Mouse (Mus musculus): ENCODE data around the gene Atrnl1. TPM values are rescaled to one million over a fixed set of nuclear protein-coding genes. Genes with fewer than 3 reads are reported as not detected.

Gene Atrnl1
- total RNA-seq, 1 experiment: 6.7 TPM

DNA sequence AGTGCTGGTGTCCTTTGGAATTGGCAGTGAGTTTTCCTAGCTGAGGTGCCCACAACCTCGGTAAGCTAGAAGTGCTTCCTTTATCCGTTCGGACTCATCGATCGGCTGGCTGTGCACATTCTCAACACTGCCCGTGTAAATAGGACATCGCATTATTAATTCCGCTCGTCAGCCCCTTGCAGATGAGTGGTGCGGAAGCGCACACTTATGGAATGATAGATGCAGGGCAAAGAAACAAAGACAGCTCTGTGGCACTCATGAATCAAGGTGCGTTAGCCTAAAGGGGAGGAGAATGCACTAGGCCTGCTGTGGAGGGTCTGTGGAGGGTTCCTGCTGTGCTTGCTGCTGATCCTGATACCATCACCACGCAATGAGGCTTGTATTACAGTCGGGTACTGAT, 474.0 kb downstream of the Atrnl1 start:
- H3K9ac ChIP-seq (ENCODE audit: insufficient read depth, low read depth, low read length, poor library complexity, severe bottlenecking): no peak overlapping the region
- no peak overlapping the region for H3K4me3 ChIP-seq (ENCODE audit: insufficient read depth in 1 of 2, low read depth in 1 of 2, low read length in 2 of 2, poor library complexity in 1 of 2, severe bottlenecking in 1 of 2)
- DNase-seq (ENCODE audit: low read depth, low spot score): no peak
- no peaks in the 10 kb centered on the region for H3K9me3 ChIP-seq (ENCODE audit: control insufficient read depth, insufficient read depth, low read depth, low read length)
- in situ Hi-C loops (cut with MboI; ENCODE audit: low sequenced_read_pairs in 2 of 2, unreplicated experiment in 2 of 2): no loop called here
- no peak overlapping the region for H3K27ac ChIP-seq (ENCODE audit: insufficient read depth, low read depth, low read length, poor library complexity, severe bottlenecking)
- no peak for TF ChIP-seq MAFK (IDR thresholded peaks at IDR 0.05; ENCODE audit: insufficient read depth, low read depth, low read length)
- TF ChIP-seq CHD2 (IDR thresholded peaks at IDR 0.05; ENCODE audit: low read depth, low read length): no peak
- TF ChIP-seq ZNF384 (IDR thresholded peaks at IDR 0.05; ENCODE audit: low read depth, low read length): no peak
- no peak for TF ChIP-seq HCFC1 (IDR thresholded peaks at IDR 0.05; ENCODE audit: borderline replicate concordance, insufficient read depth, low read length)
- TF ChIP-seq ZC3H11A (IDR thresholded peaks at IDR 0.05; ENCODE audit: borderline replicate concordance, low read depth, low read length): no peak
- H3K4me1 ChIP-seq (ENCODE audit: control insufficient read depth in 2 of 2, insufficient read depth in 2 of 2, low read length in 2 of 2, poor library complexity in 1 of 2): no peaks in the 10 kb centered on the region; a peak in 1 of 4 replicates
- H3K36me3 ChIP-seq (ENCODE audit: control insufficient read depth, insufficient read depth, low read length, poor library complexity, severe bottlenecking): no peaks in the 10 kb centered on the region

DNA sequence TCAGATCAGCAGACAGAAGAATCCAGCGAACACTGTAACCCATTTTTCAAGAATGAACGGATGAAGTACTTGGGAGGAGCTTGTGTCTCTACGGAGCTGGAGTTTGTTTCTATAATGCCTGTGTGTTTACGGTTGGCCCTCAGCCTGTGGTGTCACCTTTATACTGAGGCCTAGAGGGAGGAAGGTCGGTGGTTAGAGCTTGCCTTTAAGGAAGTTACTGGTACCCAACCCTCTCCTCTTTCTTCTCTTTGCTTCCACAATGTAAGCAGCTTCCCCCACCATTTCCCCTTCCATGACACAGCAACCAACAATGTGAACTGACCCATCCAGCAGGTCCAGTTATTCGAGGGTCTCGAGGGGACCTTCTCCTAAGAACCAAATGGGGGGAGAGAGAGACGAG, 475.9 kb downstream of the Atrnl1 start:
- no peaks in the 10 kb centered on the region; a peak in 1 of 4 replicates for H3K4me1 ChIP-seq (ENCODE audit: control insufficient read depth in 2 of 2, insufficient read depth in 2 of 2, low read length in 2 of 2, poor library complexity in 1 of 2)
- no peaks in the 10 kb centered on the region for H3K9me3 ChIP-seq (ENCODE audit: control insufficient read depth, insufficient read depth, low read depth, low read length)
- H3K4me3 ChIP-seq (ENCODE audit: insufficient read depth in 1 of 2, low read depth in 1 of 2, low read length in 2 of 2, poor library complexity in 1 of 2, severe bottlenecking in 1 of 2): no peak overlapping the region
- in situ Hi-C loops (cut with MboI; ENCODE audit: low sequenced_read_pairs in 2 of 2, unreplicated experiment in 2 of 2): no loop called here
- no peak for DNase-seq (ENCODE audit: low read depth, low spot score)
- H3K36me3 ChIP-seq (ENCODE audit: control insufficient read depth, insufficient read depth, low read length, poor library complexity, severe bottlenecking): no peaks in the 10 kb centered on the region
- no peak overlapping the region for H3K9ac ChIP-seq (ENCODE audit: insufficient read depth, low read depth, low read length, poor library complexity, severe bottlenecking)
- no peak overlapping the region for H3K27ac ChIP-seq (ENCODE audit: insufficient read depth, low read depth, low read length, poor library complexity, severe bottlenecking)
- TF ChIP-seq ZNF384 (IDR thresholded peaks at IDR 0.05; ENCODE audit: low read depth, low read length) (no peak), ZC3H11A (IDR thresholded peaks at IDR 0.05; ENCODE audit: borderline replicate concordance, low read depth, low read length) (no peak), CHD2 (IDR thresholded peaks at IDR 0.05; ENCODE audit: low read depth, low read length) (no peak), MAFK (IDR thresholded peaks at IDR 0.05; ENCODE audit: insufficient read depth, low read depth, low read length) (no peak)

DNA sequence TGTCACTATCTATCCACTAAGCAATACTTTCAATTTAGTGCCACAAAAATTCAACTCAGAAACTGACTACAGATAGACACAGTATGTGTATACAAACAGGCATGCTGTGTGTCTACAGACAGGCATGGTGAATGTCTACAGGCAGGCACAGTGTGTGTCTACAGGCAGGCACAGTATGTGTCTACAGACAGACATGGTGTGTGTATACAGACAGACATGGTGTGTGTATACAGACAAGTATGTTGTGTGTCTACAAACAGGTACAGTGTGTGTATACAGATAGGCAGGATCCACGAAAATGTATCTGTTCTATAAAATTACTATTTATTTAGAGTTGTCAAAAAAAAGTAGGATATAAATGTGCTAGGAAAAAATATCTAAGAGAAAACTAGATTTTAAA, 477.1 kb downstream of the Atrnl1 start:
- no peak overlapping the region for H3K4me3 ChIP-seq (ENCODE audit: insufficient read depth in 1 of 2, low read depth in 1 of 2, low read length in 2 of 2, poor library complexity in 1 of 2, severe bottlenecking in 1 of 2)
- in situ Hi-C loops (cut with MboI; ENCODE audit: low sequenced_read_pairs in 2 of 2, unreplicated experiment in 2 of 2): no loop called here
- TF ChIP-seq ZC3H11A (IDR thresholded peaks at IDR 0.05; ENCODE audit: borderline replicate concordance, low read depth, low read length) (no peak), CHD2 (IDR thresholded peaks at IDR 0.05; ENCODE audit: low read depth, low read length) (no peak), HCFC1 (IDR thresholded peaks at IDR 0.05; ENCODE audit: borderline replicate concordance, insufficient read depth, low read length) (no peak), ZNF384 (IDR thresholded peaks at IDR 0.05; ENCODE audit: low read depth, low read length) (no peak), MAFK (IDR thresholded peaks at IDR 0.05; ENCODE audit: insufficient read depth, low read depth, low read length) (no peak)
- no peaks in the 10 kb centered on the region for H3K36me3 ChIP-seq (ENCODE audit: control insufficient read depth, insufficient read depth, low read length, poor library complexity, severe bottlenecking)
- no peaks in the 10 kb centered on the region for H3K4me1 ChIP-seq (ENCODE audit: control insufficient read depth in 2 of 2, insufficient read depth in 2 of 2, low read length in 2 of 2, poor library complexity in 1 of 2)
- H3K9ac ChIP-seq (ENCODE audit: insufficient read depth, low read depth, low read length, poor library complexity, severe bottlenecking): no peak overlapping the region
- no peak overlapping the region for H3K27ac ChIP-seq (ENCODE audit: insufficient read depth, low read depth, low read length, poor library complexity, severe bottlenecking)
- H3K9me3 ChIP-seq (ENCODE audit: control insufficient read depth, insufficient read depth, low read depth, low read length): no peaks in the 10 kb centered on the region
- DNase-seq (ENCODE audit: low read depth, low spot score): no peak

GRCm38 (mm10) chr19:58088433-58088832, 477.6 kb downstream of the Atrnl1 start:
- H3K27ac ChIP-seq (ENCODE audit: insufficient read depth, low read depth, low read length, poor library complexity, severe bottlenecking): no peak overlapping the region
- no peaks in the 10 kb centered on the region for H3K4me1 ChIP-seq (ENCODE audit: control insufficient read depth in 2 of 2, insufficient read depth in 2 of 2, low read length in 2 of 2, poor library complexity in 1 of 2)
- no peak overlapping the region for H3K4me3 ChIP-seq (ENCODE audit: insufficient read depth in 1 of 2, low read depth in 1 of 2, low read length in 2 of 2, poor library complexity in 1 of 2, severe bottlenecking in 1 of 2)
- H3K9me3 ChIP-seq (ENCODE audit: control insufficient read depth, insufficient read depth, low read depth, low read length): no peaks in the 10 kb centered on the region
- no peak overlapping the region for H3K9ac ChIP-seq (ENCODE audit: insufficient read depth, low read depth, low read length, poor library complexity, severe bottlenecking)
- no peak for DNase-seq (ENCODE audit: low read depth, low spot score)
- H3K36me3 ChIP-seq (ENCODE audit: control insufficient read depth, insufficient read depth, low read length, poor library complexity, severe bottlenecking): no peaks in the 10 kb centered on the region
- TF ChIP-seq MAFK (IDR thresholded peaks at IDR 0.05; ENCODE audit: insufficient read depth, low read depth, low read length) (no peak), ZNF384 (IDR thresholded peaks at IDR 0.05; ENCODE audit: low read depth, low read length) (no peak), CHD2 (IDR thresholded peaks at IDR 0.05; ENCODE audit: low read depth, low read length) (no peak), ZC3H11A (IDR thresholded peaks at IDR 0.05; ENCODE audit: borderline replicate concordance, low read depth, low read length) (no peak), HCFC1 (IDR thresholded peaks at IDR 0.05; ENCODE audit: borderline replicate concordance, insufficient read depth, low read length) (no peak)
- in situ Hi-C loops (cut with MboI; ENCODE audit: low sequenced_read_pairs in 2 of 2, unreplicated experiment in 2 of 2): no loop called here

DNA sequence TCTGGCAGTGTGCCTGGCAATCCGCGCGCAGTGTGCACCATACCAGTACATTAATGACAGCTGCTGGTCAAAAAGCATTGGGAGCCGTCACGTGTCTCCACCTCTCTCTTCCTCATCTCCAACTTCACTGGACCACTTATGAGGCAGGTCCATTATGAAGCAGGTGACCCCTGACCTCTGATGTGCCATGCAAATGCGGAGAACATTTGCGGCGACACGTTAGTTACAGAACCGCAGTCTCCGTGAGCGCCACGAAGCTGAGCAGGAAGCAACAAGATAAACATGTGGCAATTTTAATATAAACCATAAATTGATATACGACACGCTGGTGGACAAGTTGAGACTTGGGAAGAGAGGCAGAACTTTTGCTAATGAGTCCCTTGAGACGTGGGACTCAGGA, 481.1 kb downstream of the Atrnl1 start:
- Histone ChIP-seq H3K9me3 (ENCODE audit: control insufficient read depth, insufficient read depth, low read depth, low read length) (no peaks in the 10 kb centered on the region), H3K36me3 (ENCODE audit: control insufficient read depth, insufficient read depth, low read length, poor library complexity, severe bottlenecking) (no peaks in the 10 kb centered on the region), H3K27ac (ENCODE audit: insufficient read depth, low read depth, low read length, poor library complexity, severe bottlenecking) (no peak overlapping the region), H3K9ac (ENCODE audit: insufficient read depth, low read depth, low read length, poor library complexity, severe bottlenecking) (no peak overlapping the region), H3K4me3 (ENCODE audit: insufficient read depth in 1 of 2, low read depth in 1 of 2, low read length in 2 of 2, poor library complexity in 1 of 2, severe bottlenecking in 1 of 2) (no peak overlapping the region), H3K4me1 (ENCODE audit: control insufficient read depth in 2 of 2, insufficient read depth in 2 of 2, low read length in 2 of 2, poor library complexity in 1 of 2) (no peaks in the 10 kb centered on the region)
- TF ChIP-seq ZNF384 (IDR thresholded peaks at IDR 0.05; ENCODE audit: low read depth, low read length): no peak
- TF ChIP-seq CHD2 (IDR thresholded peaks at IDR 0.05; ENCODE audit: low read depth, low read length): no peak
- no peak for TF ChIP-seq HCFC1 (IDR thresholded peaks at IDR 0.05; ENCODE audit: borderline replicate concordance, insufficient read depth, low read length)
- TF ChIP-seq ZC3H11A (IDR thresholded peaks at IDR 0.05; ENCODE audit: borderline replicate concordance, low read depth, low read length): no peak
- DNase-seq (ENCODE audit: low read depth, low spot score): no peak
- in situ Hi-C loops (cut with MboI; ENCODE audit: low sequenced_read_pairs in 2 of 2, unreplicated experiment in 2 of 2): no loop called here
